Mouse (Mus musculus) heart, postnatal 25 days (tissue): ENCODE measurements at regions not wholly inside any gene's neighbourhood (a gene's known extent, or its start where the extent isn't known, plus 50 kb on each side); places are given as distances from the start of the nearest gene placed in this dataset.

ENCODE experiments used
- DNase-seq: peaks from one replicate; pipeline ENCODE4 v3.0.0; 2022; ENCODE audit warnings: low spot score
- intact Hi-C: fragments of 180-260 bp; cut with DNase I; formaldehyde crosslinking; loops from one replicate; pipeline ENCODE4 v1.15.1; 2025

DNA sequence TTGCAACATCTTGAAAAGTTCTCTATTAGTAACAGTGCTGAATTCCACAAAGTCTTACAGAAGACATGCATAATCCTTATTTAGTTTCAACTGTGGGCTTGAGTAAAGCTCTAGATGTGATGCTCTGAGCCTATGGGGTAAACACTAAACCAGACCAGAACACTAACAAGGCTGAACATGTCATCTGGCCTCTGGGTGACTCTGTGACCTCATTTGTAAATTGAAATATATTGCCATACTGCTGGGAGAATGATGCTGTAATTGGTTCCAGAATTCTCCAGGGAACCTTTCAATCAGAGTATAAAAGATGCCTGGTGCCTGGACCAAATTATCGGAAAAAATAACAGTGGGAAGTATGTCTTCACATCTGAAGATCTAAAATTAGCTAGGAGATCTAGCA, 309.9 kb upstream of the Megf9 start:
- no peak for DNase-seq
- intact Hi-C loops, result no loop called here

DNA sequence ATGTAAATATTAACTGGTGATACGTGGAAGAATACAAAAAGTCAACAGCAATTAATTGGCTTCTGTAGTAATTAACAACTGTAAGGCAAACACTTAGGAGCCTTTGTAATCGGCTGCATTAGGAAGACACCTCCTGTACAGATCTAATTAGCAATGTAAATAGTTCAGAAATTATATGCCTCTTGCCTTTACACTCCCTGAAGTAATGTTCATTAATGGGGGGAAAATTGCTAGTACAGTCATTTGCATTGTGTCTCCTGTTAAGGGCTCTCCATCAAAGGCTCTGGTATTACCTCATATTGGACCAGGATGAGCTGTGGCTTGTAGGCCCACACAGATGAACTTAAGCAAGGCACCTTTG, 276.1 kb upstream of the Megf9 start:
- intact Hi-C loops, result no loop called here
- DNase-seq, result no peak

DNA sequence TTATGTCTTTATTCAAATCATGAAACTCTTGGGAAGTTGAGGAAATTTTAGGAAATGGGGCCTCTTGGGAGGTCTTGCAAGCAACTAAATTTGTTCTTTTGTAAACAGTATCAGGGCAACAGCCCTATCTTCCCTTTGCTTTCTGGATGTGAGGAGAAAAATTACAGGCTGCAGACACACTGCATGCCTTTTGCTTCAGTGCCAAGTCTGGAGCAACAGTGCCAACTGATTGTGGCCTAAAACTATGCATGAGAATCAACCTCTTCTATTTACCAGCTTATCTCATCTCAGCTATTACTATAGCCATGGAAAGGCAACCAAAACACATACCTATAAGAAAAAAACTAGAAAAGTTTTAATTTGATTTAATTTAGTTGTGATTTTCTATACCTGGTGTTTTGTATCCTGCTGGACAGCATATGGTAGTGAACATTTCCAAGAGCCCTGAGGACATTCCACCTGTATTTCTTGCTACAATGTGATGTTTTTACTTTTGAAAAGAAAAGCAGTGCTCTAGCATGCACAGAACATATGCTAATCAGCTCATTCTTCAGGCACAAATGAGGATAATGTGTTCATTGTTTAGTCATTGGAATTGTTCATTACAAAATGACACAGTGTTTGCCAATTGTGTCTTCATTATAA, 275.6 kb upstream of the Megf9 start:
- intact Hi-C loops, result no loop called here

DNA sequence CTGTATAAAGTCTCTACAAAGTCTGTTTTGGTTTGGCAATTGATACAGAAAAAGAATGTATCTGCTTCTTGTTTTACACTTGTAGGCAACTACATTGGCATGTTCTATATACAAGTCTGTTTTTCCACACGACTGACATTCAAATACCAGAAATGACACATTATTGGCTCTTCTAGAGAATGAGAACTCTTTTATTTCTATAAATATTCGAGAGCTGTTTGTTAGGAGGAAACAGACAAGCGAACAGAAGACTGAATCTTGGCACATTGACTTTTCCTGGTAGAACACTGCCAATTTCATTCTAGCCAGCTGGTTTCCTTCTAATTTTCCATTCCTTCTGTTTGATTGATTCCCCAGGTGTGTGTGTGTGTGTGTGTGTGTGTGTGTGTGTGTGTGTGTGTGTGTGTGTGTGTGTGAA, 270.1 kb upstream of the Megf9 start:
- no peak for DNase-seq
- intact Hi-C loops, result no loop called here

More for the DNA sequence above, 275.6 kb upstream of the Megf9 start:
- no peak for DNase-seq

DNA sequence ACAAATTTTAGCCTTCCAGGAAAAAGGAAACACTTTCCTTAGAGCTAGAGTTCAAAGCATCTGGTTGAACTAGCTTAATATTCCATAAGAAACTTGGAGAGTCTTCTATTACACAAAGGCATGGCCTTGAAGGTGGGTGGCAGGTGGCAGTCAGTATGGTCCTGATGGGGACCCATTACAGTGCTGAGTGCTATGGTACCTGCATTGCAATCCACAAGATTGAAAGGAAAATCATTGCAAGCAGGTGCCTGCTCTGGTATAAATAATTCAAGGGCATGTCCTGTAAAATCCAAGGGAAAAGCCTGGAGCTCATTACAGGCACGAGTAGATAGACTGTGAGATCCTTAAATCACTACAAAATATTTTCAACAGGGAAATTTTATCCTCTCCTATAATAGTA, 263.7 kb upstream of the Megf9 start:
- intact Hi-C loops, result no loop called here
- DNase-seq, result no peak

DNA sequence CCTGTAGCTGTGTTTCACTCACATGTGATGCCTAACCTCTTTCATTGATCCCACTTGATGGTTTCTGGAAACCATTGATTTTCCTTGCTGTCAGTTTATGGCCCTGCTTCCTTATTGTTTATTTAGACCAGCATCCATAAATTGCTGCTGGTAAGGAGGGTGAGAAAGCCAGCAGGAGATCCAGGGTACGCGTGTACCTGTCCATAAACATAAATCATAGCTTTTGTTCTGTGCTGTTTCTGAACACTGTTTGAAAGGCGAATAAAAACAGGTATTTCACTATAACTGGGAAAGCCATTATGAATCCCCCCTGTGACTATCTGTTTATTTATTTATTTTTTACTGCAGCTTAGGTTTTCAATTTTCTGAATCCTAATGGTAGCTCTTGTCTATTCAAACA, 263.1 kb upstream of the Megf9 start:
- DNase-seq, result no peak

DNA sequence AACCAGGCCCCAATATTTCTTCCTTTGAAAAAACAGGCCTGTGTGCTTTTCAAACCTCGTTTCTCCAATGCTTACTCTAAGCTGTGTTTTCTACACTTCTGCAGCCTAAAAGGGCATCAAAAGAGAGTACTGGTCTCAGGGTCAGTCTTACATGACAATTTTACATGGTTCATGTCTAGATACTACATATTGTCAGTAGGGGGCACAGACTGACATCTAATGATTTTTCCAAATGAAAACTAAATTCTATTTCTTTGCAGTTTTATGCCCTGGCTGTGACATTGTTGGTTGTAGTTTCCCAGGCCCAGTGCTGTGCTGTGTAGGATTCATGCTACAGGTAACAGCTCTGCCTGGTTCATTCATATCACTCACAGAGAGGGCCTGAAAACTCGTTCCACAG, 248.7 kb upstream of the Megf9 start:
- intact Hi-C loops, result no loop called here
- no peak for DNase-seq

More for the DNA sequence above, 263.1 kb upstream of the Megf9 start:
- intact Hi-C loops, result no loop called here

DNA sequence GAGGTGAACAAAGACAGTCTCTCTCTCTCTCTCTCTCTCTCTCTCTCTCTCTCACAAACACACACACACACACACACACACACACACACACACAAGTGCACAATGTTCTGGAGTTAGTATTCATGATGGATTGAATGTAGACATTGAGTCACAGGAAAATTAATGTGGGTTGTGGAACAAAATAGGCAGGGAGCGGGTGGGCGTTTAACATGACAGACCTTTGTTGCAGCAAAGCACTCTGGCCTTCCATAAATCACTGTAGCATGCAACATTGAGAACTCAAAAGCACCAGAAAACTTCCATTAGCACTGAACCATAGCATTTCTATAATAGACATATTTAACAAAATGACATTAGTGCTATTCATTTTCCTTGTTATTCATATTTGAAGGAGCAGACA, 246.8 kb upstream of the Megf9 start:
- intact Hi-C loops, result no loop called here
- DNase-seq, result no peak

DNA sequence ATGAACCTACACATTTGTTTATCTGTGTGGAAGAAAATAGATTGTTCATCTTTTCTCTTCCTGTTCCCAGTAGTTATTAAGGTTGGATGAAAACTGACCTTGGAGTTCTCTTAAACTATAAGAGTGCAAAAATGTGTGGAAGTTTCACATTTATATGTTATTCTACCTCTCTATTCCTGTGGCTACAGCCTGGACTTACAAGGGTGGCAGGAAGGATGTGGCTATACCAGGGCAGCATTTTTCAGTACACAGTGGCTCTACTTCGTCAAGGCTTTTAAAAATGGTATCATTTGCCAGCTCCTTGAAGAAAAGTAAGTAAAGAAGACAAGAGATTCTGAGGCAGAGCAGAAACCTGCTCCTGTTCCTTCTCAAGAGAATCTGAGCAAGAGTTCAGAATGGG, 241.5 kb upstream of the Megf9 start:
- no peak for DNase-seq
- intact Hi-C loops, result no loop called here

DNA sequence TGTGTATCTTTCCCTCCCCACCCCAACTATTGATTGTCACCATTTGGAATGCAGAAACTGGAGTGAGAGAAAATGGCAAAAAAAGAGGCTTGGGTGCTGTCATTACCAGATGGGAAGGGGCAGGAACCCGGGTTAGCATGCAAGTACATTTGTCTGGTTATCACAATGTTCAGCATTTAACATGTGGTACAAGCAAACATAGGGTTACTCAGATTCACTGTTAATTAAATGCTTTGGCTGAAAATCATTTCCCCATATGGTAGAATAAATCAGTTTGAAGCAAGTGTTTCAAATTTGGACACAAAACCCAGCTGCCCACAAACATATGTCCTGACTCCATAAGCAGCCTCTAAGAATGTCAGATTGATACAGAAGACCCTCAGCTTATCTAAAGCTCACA, 208.6 kb upstream of the Megf9 start:
- DNase-seq, result no peak
- intact Hi-C loops, result no loop called here

DNA sequence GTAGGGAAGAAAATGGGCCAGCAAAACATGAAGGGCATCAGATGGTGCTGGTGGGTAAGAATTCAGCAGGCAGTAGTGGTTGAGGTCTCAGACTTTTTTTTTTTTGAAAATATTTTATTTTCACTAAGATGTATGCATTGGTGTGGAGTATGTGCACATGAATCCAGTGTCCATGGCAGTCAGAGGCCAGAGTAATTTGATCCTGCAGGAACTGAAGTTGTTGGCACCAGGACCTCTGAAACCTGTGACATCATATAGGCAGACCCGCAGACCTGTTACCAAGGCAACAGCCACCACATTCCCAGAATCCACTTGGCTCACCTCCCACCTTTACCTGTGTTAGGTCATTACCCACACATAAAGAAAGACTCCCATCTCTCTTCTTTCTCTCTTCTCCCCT, 207.2 kb upstream of the Megf9 start:
- intact Hi-C loops, result no loop called here
- DNase-seq, result no peak

DNA sequence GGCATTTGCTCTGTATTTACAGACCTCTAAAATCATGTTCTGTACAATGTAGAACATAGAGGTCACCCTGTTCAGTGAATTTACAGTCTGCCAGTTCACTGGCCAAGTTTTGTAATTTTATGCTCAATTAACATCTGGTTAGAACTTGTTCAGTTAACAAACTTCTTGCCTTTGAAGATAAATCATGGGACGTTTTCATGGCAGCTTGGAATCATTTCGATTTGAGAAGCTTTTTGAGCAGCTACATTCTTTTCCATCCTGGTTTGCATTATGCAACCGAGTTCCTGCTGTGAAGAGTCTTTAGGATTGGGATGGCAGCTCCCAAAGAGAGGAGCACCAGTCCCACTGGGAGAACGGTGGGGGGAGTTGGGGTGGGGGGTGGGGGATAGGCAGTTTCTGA, 206.3 kb upstream of the Megf9 start:
- intact Hi-C loops, result no loop called here
- no peak for DNase-seq

DNA sequence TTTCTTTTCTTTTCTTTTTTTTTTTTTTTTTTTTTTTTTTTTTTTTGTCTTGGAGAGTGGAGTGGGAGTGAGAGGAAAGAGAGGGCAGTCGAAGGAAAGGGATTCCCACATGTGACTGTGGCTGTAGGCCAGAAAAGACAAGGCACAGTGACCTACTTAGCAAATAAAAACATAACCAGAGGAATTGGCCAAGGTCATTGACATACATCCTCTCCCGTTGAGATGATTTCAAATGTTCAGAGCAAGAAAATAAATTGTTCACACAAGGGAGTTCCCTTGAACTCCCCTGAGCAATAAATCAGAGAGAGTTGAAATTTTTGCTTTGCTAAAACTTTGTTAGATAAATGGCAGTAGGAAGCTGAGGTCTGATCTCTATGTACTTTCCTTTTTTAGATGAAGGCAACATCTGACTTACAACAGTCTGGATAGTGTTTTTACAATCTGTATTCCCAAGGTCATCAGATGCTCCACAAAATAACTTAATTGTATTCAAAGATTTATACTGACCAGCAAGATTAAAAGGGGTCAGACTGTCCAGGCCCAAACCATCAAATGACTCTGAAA, 174.4 kb upstream of the Megf9 start:
- DNase-seq, result no peak
- intact Hi-C loops, result no loop called here

DNA sequence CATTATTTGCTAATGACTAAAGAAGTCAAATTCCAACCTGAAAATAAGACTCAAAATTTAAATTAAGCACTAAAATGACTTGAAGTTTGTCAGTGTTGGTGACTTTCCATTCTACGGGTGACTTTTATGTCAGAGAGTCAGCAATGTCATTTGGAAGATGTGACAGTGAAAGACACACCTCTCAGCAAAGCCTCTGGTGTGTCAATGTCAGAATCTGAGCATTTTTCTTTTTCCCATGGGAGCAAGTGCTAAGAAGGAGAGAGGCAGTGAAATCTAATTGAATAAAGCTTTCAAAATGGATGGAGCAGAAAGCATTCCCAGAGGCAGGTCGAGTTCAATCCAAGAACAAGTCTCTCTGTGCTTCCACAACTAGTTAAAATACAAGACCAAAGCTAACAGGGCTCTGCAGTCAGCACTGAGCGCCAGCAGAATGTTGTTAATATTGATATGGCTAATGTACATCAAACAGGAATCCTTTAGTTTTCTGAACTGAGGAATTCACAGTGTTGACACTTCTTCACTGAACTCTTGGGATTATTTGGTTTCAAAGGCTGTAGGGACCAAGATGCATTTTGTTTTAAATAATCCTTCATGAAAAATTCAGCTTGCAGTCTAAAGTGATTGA, 170.4 kb upstream of the Megf9 start:
- intact Hi-C loops, result no loop called here
- DNase-seq, result no peak

DNA sequence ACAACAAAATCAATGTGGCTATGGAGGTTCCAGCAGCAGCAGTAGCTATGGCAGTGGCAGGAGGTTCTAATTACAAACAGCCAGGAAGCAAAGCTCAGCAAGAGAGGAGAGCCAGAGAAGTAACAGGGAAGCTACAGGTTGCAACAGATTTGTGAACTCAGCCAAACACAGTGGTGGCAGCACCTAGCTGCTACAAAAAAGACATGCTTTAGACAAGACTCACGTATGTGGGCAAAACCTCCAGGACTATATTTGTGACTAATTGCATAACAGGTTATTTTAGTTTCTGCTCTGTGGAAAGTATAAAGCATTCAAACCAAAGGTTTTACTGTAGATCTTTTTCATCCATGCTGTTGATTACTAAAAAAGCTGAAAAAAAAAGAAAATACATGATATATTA, 166.1 kb upstream of the Megf9 start:
- intact Hi-C loops, result no loop called here
- no peak for DNase-seq

DNA sequence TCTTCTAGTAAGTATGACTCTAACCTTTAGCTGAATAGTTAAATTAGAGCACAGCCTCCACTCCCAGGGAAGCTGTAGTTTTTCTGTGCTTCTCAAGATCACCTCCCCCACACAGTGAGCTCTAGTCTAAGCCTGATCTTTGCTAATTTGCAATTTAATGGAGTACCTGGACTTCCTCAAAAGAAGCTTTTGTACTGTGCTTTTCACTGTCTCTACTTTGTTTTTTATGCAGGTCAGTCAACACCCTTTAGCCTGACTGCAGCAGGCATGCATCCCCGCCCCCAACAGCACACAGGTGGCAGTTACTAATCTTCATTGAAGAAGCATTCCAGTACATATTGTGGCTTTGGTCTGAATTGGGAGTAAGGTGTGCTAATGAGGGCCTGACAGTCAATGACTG, 129.4 kb upstream of the Megf9 start:
- intact Hi-C loops, result no loop called here
- no peak for DNase-seq

DNA sequence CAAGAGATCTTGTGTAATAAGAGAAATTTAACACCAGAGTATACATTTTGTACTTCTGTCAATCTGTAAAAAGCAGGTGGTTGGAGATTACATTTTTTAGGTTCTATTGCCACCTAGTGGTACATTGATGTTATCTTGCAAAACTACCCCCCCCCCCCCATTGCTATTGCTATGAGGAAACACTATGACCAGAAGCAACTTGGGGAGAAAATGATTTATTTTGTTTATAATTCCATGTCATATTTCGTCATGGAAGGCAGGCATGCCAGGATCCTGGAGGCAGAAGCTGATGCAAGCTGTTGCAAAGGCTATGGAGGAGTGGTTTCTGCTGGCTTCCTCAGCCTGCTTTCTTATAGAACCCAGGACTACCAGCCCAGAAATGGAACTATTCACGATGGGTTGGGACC, 86.6 kb upstream of the Megf9 start:
- DNase-seq, result no peak
- intact Hi-C loops, result loop anchor here (10.0 kb wide), 1 partner anchor 1427 kb away; no protein-coding TSS in a partner anchor

DNA sequence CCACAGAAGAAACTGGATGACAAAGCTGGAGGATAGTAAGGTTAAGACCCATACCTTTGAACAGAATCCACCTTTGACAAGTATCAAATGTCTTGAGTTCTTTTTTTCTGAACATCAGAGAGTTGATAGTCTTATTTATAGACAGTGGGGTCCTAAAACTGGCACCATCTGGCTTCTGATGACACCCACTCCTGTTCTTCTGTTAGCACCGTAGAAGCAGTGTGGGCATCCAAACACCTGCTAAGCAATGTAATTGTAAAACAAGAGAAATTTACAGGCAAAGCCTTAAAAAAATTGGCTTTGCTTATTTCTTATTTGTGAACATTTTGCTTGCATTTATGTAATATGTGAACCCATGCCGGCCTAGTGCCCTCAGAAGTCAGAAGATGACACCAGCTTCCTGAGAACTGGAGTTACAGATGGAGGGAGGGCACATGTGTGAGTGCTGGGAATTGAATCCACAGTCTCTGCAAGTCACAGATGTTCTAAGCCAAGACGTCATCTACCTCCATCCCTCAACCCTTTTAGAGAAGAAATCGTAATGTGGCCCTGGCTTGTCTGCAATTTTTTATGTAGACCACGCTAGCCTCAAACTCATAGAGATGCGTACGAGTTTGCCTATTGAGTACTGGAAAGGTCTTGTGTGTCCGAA, 85.0 kb upstream of the Megf9 start:
- intact Hi-C loops, result loop anchor here (10.0 kb wide), 2 partner anchors 355 to 1425 kb away; no protein-coding TSS in a partner anchor
- no peak for DNase-seq

DNA sequence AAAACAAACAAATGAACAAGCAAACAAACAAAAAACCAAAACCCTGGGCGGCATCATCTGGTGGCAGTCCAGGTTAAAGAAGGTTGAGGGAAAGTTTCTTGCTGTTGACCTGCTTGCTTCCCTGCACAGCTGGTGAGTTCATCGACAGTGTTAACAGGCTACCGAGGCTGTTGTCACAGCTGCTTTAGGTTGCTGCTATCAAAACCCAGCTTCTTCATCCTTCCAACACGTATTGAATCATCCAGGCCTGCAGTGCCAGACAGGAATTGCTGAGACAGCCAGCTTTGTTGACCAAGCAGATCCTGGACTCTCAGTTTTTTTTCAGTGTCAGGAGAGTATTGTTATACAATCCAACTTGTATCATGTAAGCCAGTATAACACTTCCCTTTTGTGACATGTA, 81.0 kb upstream of the Megf9 start:
- intact Hi-C loops, result loop anchor here (2.0 to 10.0 kb wide), 2 partner anchors 27 to 351 kb away; no protein-coding TSS in a partner anchor
- DNase-seq, result no peak

DNA sequence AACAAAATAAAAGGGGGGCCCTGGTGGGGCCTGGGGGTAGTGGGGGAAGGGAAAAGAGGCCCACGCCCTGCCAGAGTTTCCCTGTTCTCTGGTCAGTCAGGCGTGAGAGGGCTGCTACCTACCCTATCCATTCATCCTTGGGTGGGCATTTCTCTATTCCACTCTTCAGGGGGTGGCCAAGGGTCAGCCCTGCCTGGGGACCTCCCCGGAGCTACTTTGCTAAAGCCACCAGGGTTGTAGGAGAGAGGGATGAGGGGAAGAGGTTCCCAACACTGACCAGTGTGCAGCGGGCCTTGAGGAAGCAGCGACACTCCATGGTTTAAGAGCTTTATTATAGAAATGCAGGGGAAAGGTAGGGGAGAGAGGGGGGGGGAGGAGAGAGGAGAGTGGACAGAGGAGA, 79.6 kb upstream of the Megf9 start:
- DNase-seq, result no peak

DNA sequence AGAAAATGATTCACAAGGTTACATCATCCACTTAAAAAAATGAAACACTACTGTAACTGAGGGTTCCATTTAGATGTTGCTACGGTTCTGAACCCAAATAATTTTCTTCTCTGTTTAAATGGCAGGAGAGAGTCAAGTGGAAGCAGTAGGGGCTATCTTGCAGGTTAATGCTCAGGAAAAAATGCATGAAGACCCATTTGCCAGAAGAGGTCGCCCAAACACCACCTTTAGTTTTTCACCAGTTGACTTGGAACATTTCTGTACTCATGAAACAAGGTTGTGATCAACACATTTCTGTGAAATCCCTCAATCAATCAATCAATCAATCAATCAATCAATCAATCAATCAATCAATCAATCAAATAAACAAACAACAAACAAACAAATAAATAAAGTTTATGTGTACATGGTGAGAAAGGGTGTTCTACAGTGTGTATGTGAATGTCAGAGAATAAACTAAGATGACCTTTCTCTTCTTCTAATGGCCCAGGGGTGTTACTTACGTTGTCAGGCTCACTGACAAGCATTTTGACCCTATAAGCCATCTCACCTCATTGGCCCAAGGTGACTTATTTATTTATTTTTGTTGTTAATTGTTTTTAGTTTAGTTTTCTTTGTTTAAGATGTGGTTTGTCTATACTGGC, 68.5 kb upstream of the Megf9 start:
- intact Hi-C loops, result no loop called here
- no peak for DNase-seq

More for the DNA sequence above, 79.6 kb upstream of the Megf9 start:
- intact Hi-C loops, result loop anchor here (2.0 to 10.0 kb wide), 2 partner anchors 26 to 350 kb away; no protein-coding TSS in a partner anchor
